Mouse (Mus musculus): ENCODE measurements around the gene Apol8.
"Not testable (repeated sequence)": the region's sequence is repeated elsewhere in the genome, so short reads cannot be mapped to it uniquely, and the experiment has no call there.

Gene Apol8

DNA sequence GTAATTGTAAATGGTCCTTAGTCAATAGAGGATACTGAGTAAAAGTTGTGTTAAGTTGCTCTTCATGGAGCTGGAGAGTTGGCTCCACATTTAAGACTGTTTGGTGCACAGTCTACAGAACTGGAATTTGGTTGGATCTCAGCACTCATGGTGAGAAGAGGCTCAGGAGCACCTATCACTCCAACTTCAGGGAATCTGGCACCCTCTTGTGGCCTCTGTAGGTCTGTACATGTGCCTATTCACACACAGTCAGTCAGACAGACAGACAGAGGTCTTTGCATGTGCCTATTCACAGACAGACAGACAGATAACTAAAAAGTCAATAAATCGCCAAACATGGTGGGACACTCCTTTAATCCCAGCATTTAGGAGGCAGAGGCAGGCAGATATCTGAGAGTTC, 6.3 kb downstream of the Apol8 start:
- DNase-seq (ENCODE audit: low spot score): no peak

DNA sequence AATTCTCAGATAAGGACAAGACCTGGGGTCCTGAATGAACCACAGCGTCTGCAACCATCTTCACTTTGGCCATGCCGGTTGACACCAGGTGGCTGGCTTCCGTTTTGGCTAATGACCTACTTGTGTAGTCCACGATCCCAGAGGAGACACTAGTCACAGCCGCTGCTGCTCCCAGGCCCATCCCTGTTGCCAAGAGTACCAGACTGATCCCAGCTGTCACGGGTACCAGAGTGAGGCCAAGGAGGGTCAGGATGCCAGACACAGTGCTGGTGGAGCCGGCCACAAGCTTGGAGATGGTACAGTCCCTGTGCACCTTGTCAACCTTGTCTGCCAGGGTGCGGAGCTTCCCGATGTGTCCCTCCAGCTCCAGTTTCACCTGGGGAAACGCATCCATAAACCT, 7.1 kb downstream of the Apol8 start:
- no peak for DNase-seq (ENCODE audit: low spot score)

DNA sequence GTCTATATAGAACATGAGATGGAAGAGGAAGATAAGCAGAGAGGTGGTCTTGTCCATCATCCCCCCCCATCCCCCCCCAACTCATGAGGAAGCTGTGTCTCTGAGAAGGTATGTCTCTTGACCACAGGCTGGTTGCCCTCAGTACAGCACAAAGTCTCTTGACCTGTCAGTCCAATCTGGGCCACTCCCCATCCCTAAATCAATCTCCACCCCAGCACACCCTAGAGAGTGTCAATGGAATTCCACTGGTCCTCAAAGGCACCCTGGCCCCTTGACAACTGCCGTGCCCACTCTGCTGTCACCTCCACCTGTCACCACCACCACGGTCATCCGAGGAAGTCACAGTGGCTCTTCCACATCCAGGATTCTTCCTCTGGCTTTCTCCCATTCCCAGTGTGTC, 8.4 kb downstream of the Apol8 start:
- no peak for DNase-seq (ENCODE audit: low spot score)

DNA sequence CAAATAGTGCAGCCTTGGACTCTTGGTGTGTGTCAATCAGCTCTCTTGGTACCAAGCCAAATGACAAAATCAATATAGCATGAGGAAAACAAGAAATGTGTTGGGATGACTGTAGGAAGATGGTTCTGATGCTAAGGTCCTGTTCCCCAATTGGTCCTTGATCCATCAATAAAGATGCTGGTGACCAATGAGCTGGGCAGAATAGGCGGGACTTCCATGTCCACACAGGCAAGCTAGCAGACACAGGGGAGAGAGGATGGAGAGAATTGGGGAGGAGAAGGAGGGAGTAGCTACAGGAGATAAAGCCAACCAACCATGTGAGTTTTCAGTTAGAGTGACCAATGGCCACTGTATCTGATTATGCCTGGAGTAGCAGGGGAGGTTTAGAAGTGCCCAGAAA, 10.5 kb downstream of the Apol8 start:
- no peak for DNase-seq (ENCODE audit: low spot score)

DNA sequence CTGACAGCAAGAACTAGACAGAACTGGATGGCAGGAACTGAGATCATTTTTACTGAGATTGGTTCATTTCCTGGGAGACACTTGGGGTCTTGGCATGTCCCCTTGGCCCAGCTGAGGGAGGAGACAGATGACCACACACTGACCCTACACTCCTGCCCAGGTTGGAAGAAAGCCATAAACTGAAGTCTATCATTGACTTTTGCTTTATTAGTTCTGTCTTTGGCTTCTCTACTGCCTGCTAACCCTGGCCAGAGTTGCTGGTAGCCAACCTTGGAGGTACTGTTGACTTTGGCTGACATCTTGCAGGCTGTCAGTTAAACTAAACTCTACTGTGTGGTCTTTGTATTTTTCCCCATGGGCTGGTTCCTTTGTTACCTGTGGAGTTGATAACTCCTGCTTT, 11.7 kb downstream of the Apol8 start:
- no peak for DNase-seq (ENCODE audit: low spot score)

DNA sequence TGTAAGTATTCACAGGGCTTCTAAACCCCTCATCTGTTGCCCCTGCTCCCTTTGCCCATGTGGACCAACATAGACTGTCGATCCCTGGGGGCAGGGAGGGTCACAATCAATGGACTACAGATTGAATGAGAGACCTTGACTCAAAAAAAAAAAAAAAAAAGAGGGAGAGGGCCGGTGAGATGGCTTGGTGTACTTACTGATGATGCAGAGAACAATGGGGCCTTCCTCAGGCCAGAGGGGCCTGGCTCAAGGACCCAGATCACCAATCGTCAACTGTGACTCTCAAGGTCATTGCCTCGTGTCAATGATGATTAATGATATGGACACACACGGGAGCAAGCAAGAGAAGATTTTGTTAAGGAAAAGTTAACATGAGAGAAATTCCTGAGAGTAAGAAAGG, 12.2 kb downstream of the Apol8 start:
- no peak for DNase-seq (ENCODE audit: low spot score)

DNA sequence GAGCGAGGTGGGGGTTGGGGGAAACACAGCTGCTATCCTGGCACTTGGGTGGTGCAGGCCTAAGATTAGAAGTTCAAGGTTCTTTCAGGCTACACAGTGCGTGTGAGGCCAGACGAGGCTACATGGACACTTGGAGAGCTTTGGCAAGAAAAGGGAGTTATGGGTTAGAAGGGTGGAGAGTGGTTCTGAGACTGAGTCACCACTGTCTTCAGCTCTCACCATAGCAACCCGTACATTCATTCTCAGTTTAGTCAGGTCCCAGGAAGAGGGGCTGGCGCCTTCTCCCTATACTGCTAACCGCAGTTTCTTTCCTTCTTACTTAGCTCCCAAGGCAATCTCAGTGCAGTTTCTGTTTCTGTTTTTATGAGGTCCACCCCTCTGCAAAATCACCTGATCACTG, 15.2 kb downstream of the Apol8 start:
- not testable (repeated sequence) for DNase-seq (ENCODE audit: low spot score)

DNA sequence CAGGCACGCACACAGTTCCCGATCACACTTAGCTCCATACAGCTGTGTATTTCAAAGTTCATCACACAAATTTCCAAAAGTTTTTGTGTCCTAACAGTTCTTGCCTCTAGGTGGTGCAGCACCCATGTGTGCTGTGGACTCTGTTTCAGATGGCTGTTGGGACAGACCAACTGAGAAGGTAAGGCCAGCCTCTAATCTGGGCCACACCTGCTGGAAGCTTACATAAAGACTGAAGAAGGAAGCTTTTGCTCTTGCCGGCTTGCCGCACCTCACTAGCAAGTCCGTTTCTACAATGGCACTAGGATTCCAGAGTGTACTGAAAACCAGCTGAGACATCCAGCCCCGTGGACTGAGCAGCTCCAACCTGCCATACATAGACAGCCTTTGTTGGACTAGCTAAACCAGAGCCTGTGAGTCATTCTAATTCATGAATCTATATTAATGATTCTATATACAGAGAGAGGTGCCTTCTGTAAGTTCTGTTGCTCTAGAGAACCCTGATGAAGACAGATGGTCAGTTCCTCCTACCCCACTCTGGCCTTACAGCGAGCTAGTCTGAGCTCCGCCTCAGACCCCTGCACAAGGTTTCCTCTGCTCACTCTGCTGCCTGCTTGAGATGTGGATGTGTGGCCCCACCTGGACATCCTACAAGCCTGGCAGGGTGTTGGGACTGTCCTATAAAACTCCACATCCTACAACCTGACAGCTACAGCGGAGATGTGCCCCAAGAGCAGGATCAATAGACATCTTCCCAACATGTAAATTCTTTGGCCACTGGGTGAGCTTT, 16.1 kb downstream of the Apol8 start:
- no peak for DNase-seq (ENCODE audit: low spot score)

DNA sequence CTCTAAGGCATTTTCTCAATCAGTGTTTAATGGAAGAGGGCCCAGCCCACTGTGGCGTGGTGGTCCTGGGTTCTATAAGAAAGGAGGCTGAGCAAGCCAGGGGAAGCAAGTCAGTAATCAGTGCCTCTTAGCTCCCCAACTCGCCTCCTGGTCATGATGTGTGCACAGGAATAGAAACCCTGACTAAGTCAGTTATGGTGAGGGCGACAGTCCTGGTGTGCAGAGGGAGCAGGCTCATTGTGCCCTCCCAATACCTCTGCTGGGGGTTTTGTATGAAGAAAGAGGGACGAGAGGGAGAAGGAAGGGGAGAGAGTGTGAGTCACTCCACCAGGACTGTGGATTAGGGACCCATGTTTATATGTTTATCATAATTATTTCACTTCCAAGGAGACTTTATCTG, 22.9 kb downstream of the Apol8 start:
- not testable (repeated sequence) for DNase-seq (ENCODE audit: low spot score)

DNA sequence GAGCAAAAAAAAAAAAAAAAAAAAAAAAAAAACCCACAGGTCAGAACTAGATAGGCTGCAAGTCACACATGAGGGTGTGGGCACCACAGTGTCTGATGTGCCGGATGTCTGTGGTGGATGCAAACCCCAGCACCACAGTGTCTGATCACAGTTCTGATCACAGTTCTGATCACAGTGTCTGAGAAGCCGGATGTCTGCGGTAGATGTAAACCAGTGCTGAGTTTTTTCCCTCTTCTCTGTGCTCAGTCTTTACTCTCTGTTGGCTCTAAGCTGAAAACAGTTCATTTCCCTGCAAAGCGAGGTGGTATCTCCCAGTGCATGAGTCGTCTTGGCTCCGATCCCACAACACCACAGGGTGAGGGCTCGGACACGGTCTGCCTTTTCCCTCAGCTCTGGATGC, 23.4 kb downstream of the Apol8 start:
- DNase-seq (ENCODE audit: low spot score): not testable (repeated sequence)

DNA sequence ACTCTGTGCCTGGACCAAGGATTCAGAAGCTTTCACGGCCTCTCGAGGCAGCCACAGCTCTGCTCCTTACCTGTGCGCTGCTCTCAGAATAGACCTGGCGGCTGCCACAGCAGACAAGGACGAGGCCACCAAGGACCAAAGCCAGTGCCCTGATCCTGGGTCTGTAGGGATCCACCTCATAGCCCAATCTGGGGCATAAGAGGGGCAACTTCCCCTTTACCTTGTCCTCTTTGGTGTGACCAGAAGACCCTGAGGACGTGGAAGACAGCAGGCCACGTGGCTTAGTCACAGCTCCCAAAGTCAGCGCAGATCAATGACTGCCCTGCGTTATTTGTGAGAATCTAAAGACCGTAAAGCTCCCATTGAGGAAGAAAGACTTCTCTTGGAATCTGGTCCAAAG, 24.0 kb downstream of the Apol8 start:
- DNase-seq (ENCODE audit: low spot score): not testable (repeated sequence)

DNA sequence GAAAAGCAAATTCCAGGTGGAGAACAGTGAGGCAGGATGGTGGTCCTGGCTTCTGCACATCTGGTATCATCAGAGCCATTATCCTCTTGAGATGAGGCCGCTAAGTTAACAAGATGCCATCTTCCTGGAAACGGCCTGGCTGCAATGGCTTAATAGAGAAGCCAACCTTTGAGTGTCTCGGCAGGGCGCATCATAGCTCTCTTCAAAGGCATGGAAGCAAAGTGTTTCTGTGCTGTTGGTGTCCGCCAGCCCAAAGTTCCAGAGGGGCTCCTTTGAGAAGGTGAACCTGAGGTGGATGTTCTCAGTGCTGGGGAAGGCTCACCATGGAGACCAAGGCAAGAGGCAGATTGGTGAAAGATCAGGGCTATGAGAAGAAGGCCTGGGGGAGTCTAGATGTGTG, 25.2 kb downstream of the Apol8 start:
- DNase-seq (ENCODE audit: low spot score): no peak

DNA sequence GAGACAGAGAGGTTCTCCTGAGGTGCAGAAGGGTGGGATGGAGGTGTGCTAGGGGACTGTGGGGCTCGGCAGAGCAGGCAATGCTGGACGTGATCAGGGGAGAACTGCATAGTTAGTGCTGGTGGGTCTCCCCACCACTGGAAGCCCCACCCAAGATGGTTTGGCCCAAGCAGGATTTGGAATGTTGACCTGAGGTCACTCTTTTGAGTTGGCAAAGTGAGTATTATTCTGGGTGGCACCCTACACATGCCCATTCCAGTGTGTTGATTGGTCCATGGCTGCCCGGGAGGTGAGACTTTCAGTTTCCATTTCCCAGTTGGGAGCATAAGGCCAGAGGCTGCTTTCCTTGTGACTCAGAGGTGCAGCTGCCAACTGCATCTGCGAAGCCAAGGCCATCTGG, 28.1 kb downstream of the Apol8 start, which contains the start of gene Apol9b:
Apol9b (plus strand) TSS at position 301 of the 400 bp plus-strand sequence.
- not testable (repeated sequence) for DNase-seq (ENCODE audit: low spot score)

DNA sequence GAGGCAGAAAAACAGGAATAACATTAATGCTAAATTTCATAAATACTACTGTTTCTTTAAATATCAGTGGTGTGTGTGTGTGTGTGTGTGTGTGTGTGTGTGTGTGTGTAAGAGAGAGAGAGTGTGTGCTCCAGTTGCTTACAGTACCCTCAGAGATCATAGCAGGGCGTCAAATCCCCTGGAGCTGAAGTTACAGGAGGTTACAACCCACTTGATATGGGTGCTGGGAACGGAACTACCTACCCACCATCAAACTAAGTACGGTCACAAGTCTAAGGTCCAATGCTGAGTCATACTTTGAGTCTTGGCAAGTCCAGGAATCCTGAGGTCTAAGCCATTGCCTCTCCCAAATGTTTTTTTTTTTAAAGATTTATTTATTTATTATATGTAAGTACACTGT, 29.1 kb downstream of the Apol8 start:
- not testable (repeated sequence) for DNase-seq (ENCODE audit: low spot score)

DNA sequence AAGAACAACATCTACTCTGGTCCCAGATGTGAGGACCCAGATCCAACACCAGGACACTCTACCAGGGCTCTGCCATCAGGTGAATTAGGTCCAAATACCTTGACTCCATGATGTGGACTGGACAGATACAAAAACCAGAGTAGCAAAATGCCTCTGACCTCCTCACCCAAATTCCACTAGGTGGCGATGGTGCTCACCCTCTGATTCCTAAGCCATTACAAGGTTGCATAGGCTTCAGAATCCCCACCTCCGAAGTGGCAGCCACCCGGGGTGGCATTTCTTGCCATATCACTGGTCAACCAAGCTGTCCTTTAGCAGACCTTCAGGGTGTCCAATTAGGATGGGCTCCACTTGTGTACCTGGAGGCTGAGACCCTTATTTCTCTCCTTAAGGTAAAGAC, 29.7 kb downstream of the Apol8 start:
- not testable (repeated sequence) for DNase-seq (ENCODE audit: low spot score)

DNA sequence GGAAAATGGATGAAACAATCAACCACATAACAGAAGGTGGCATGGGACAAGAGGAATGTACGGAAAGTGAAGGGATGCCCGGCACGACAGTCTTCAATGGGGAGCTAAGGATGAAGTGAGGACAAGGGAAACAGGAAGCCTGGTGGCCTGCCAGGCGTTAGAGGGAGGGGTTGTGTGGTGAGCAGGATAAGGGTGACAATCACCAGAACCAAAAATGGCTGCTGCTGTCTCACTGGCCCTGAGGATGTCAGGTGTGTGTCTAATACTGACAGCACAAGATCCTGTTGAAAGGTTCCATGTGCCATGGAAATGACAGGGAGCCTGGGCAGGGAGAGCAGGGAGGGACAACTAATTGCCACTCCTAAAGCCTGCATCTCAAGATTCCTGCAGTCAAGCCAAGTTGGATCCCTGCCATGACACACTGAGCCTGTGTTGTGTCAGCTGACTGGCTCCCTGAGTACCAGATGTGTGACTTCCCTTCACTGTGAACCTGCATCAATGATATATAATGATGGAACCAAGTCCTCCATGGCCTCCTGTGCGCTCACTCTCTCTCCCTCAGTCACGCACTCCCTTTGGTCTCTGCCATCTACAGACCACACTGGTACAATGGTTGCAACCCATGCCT, 31.3 kb downstream of the Apol8 start:
- DNase-seq (ENCODE audit: low spot score): not testable (repeated sequence)

DNA sequence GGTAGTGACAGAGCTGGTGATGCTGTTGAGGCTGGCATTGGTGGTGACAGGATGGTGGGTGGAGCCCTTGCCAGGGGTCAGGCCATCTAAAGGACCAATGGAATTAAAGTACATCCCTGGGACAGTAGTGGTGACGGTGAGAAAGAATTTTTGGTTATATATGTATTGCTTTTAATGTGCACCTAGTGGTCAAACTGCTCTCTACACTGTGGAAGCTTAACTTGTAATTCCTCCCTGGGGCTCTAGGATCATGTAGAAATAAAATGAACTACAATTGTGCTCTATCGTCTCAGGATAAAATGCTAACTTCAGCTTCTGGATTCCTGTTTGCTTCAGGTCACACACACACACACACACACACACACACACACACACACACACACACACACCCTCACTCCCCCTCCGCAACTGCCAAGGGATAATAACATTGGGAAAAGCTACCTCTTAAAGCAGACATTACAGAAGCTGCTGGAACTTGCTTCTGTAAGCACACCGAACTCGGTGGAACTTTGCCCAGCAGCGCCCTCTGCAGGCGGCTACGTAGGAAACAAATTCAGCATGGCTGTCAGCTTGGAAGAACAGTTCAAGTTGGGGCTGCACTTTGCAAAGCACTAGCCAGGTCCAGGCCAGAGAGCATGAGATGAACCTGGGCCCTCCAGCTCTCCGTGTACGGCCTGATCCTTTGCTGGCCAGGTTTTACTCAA, 32.4 kb downstream of the Apol8 start:
- not testable (repeated sequence) for DNase-seq (ENCODE audit: low spot score)

DNA sequence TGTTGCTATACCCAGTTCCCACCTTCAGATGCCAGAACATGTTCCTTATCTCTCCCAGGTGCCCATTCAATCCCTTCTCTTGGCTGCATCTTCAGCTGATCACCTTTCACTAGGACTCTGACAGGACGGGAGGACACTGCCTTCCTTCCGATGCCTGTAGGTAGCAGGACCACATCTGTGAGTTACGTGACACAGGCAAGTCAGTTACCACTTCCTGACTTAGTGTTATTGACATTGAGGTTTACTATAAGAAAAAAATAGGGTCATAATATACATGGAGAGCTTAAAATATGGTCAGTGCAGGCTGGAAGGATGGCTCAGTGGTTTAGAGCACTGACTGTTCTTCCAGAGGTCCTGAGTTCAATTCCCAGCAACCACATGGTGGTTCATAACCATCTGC, 35.3 kb downstream of the Apol8 start:
- DNase-seq (ENCODE audit: low spot score): not testable (repeated sequence)

DNA sequence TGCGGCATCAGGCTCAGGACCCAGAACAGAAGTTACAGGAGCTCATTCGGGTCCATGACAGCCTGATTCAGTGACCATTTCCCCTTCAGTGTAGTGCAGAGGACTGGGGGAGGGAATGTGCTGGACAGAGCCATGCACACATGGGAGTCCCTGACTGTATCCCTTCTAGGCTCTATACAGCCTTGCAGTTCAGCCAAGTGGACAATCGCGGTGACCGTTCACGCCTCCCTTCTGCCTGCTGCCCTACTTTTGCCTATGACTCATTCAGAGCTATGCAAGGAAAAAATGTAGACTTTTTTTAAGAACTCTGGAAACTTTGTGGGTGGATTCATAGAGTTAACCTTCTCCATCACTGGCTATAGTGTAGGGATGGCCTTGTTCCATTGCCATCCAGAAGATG, 38.6 kb downstream of the Apol8 start:
- DNase-seq (ENCODE audit: low spot score): not testable (repeated sequence)

DNA sequence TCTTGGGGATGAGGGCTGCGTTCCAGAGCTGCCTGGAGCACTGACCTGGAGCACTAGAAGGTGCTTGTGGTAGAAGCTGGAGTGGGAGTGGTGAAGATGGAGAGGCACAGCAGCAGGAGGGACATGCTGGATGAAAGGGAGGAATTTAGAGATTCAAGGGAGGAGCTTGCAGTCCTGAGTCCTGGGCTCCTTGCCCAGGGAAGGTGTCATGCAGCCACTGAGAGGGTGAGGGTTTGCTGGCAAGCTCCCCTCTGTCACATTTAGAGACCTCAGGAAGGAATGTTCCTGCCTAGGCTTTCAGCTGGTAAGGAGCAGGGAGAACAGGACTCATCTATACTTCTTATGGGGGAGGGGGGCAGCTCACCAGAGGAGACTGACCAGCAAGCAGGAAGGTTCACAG, 47.9 kb downstream of the Apol8 start:
- DNase-seq (ENCODE audit: low spot score): not testable (repeated sequence)

DNA sequence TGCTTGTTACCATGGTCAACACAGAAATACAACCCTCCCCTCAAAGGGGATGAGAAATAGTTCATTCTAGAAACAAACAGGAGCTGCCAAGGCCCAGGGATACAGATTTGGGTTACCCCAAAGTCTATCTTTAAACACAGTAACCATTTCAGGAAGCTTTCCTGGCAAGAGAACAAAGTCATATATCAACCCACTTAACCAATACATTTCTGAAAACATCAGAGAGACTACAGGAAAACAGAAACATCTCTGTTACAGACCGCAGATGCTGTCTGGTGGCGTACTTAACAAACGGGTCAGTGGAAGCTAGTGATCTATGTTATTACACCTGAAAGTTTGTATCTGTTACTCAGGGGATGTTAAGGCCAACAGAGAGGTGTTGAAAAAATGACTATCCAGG, 51.5 kb downstream of the Apol8 start:
- DNase-seq (ENCODE audit: low spot score): not testable (repeated sequence)

DNA sequence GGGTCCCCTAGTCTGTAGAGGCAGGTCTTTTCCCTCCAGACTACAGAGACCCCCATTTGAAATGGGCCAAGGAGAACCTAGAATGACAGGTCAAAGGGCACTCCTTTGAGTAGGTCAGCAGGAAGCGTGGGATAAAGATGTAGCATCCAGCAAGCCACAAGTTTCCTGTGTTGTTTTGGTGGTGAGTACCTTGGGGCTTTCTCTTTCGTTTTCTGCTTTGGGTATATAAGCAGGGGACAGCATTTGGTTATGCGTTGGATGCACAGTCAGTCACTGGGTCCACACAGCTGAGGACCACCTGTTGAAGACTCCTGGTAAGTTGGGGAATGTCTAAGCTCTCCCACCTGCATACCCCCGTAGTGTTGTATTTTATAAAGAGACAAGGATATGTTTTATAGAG, 58.1 kb downstream of the Apol8 start, which contains the start of gene Apol7e:
Apol7e (plus strand) TSS at position 202 of the 400 bp plus-strand sequence.
- DNase-seq (ENCODE audit: low spot score): not testable (repeated sequence)

All from ovary, postnatal 14 days (tissue).